Mouse (Mus musculus): ENCODE measurements around the gene Ell2. TPM values are rescaled to one million over a fixed set of nuclear protein-coding genes. Genes with fewer than 3 reads are reported as not detected.

Gene Ell2
- total and polyA plus RNA-seq, 2 experiments from 2014 or later = 1.7 to 1.8 TPM

DNA sequence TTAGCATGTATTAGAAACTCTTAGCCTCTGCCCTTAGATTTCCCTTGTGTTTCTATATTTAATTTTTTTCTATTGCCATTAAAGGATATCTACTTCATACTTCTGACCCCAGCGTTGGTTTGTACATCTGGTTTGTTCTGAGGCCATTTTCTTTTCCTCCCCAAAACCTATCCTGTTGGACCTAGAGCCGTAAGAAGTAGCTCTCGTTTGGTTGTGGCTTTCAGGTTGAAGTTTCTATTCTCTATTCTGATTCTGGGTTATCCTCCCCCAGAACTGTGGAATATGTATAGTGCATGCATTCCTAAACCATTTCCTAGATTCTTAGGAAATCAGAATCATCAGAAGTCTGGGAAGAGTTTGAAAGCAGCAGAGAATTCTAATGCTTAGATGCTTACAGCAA lies 34.6 kb downstream of the Ell2 start:
- no peak overlapping the region for H3K9ac ChIP-seq
- H3K9me3 ChIP-seq (ENCODE audit: low read length) = no peaks in the 10 kb centered on the region
- WGBS = 93% methylated on average over 3 of the region's 3 CpGs
- H3K36me3 ChIP-seq (ENCODE audit: insufficient read depth) = no peaks in the 10 kb centered on the region
- no peak overlapping the region for H3K4me3 ChIP-seq (ENCODE audit: low read depth, low read length)
- H3K4me2 ChIP-seq (ENCODE audit: low read depth) = no peak overlapping the region
- TF ChIP-seq CTCF (IDR thresholded peaks at IDR 0.05; ENCODE audit: low read depth) = no peak
- ATAC-seq = no peak
- H3K4me1 ChIP-seq (ENCODE audit: insufficient read depth) = no peaks in the 10 kb centered on the region
- H3K27ac ChIP-seq (ENCODE audit: low read depth, low read length) = no peak overlapping the region
- H3K27me3 ChIP-seq (ENCODE audit: insufficient read depth, low read length) = no peaks in the 10 kb centered on the region
- no peak for DNase-seq

DNA sequence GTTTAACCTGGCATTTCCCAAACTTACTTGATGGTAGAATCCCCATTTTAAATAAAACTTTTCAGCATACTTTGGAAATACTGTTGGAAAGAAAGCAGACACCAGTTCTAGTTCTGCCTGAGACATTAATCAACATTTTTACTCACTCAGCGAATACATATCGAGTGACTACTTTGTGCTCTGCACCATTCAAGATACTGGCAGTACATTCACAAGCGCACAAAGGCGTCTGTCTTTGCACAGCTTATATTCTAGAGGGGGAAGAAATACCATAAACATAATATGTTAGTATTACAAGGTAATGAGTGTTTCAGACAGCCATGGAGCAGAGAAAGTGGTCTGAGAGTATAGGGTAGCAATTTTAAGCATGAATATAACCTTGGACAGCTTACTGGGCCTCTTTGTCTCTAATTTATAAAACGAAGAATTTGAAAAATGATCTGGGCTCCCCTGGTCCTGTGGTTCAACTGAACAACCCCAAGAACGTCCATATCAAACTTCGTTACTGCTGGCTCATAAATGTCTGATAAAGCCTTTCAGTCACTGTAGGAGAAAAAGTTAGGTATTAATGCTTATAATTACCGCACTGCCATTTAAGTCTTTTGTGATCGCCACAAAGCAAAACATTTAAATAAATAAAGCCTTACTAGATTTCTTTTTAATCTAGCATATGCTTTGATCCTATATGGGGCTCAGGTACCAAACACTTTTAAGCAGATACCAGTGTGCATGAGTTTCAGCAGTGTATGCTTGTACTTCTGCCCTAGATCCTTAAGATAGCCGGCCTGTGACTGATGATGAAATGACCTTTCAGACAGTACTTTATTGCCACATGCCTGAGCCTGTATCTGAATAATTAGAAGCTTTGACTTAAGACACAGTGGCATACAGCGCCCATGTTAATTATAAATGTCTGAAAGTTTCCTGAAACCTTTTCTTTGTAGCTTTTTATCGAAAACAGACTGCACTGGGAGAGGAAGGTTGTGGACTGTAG lies 35.5 kb downstream of the Ell2 start:
- Histone ChIP-seq H3K4me1 (ENCODE audit: insufficient read depth) (no peaks in the 10 kb centered on the region), H3K4me3 (ENCODE audit: low read depth, low read length) (no peak overlapping the region), H3K27me3 (ENCODE audit: insufficient read depth, low read length) (no peaks in the 10 kb centered on the region), H3K9me3 (ENCODE audit: low read length) (no peaks in the 10 kb centered on the region), H3K9ac (no peak overlapping the region), H3K4me2 (ENCODE audit: low read depth) (no peak overlapping the region), H3K27ac (ENCODE audit: low read depth, low read length) (no peak overlapping the region), H3K36me3 (ENCODE audit: insufficient read depth) (no peaks in the 10 kb centered on the region)
- TF ChIP-seq CTCF (IDR thresholded peaks at IDR 0.05; ENCODE audit: low read depth) = no peak
- DNase-seq = no peak
- whole genome bisulfite sequencing = 77% methylated on average over 12 of the region's 12 CpGs
- ATAC-seq = no peak

DNA sequence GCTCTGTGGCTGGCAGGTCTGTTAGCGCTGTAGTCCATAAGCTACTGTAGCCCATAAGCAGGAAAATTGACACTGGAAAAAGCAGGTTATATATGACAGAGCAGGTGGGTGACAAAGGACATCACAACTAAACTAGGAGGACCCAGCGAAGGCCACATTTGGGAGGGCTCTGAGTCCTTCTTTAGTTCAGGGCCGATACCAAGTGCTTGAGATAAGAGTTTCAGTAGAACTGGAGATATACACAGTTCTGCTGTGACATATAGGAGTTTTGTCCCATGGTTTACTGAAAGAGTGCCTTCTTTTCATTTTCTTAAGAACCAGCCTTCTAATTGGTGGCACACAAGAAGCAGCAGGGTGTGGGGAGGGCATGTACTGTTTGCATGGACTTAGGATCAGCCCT lies 36.4 kb downstream of the Ell2 start:
- H3K4me2 ChIP-seq (ENCODE audit: low read depth) = no peak overlapping the region
- H3K4me1 ChIP-seq (ENCODE audit: insufficient read depth) = no peaks in the 10 kb centered on the region
- TF ChIP-seq CTCF (IDR thresholded peaks at IDR 0.05; ENCODE audit: low read depth) = no peak
- H3K4me3 ChIP-seq (ENCODE audit: low read depth, low read length) = no peak overlapping the region
- H3K36me3 ChIP-seq (ENCODE audit: insufficient read depth) = no peaks in the 10 kb centered on the region
- 95% methylated on average over 3 of the region's 3 CpGs for WGBS
- H3K9ac ChIP-seq = no peak overlapping the region
- DNase-seq = no peak
- no peak overlapping the region for H3K27ac ChIP-seq (ENCODE audit: low read depth, low read length)
- H3K9me3 ChIP-seq (ENCODE audit: low read length) = no peaks in the 10 kb centered on the region
- ATAC-seq = no peak
- no peaks in the 10 kb centered on the region for H3K27me3 ChIP-seq (ENCODE audit: insufficient read depth, low read length)

DNA sequence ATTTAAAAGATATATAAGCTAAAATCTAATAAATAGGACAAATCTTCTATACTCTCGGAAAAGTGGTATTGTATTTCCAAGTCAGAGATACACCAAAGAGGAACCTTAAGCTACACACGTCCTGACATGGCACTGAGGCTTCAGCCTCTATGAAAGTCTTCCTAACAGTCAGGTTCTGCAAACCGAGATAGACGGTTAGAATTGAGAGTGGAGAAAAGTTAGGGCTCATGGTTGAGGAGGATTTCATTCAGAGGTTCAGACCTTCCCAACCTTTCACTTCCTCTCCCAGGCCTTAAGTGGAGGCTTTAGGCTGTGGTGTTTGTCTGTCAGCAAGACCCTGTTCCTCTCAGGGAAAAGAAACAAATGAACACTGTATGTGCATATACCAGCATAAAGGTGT lies 37.5 kb downstream of the Ell2 start:
- 90% methylated on average over 4 of the region's 4 CpGs for WGBS
- no peak overlapping the region for H3K27ac ChIP-seq (ENCODE audit: low read depth, low read length)
- TF ChIP-seq CTCF (IDR thresholded peaks at IDR 0.05; ENCODE audit: low read depth) = no peak

DNA sequence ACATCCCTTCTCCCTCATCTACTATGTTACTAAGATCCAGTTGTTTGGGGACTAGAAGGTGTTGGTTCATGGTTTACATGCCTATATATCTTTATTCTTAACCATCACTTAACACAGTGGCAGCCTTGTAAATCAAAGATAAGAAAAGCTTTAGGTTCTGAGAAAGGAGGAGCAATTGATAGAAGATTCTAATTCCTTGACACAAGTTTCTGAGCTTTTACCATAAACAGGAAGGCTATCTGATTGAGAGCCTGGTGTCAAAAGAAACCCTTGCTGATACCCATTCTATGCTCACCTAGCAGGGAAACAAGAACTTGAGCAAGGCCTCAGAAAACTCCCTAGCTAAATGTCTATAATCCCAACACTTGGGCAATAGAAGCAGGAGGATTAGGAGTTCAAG lies 38.8 kb downstream of the Ell2 start:
- Histone ChIP-seq H3K36me3 (ENCODE audit: insufficient read depth) (no peaks in the 10 kb centered on the region), H3K27me3 (ENCODE audit: insufficient read depth, low read length) (no peaks in the 10 kb centered on the region), H3K4me2 (ENCODE audit: low read depth) (no peak overlapping the region), H3K4me3 (ENCODE audit: low read depth, low read length) (no peak overlapping the region), H3K9me3 (ENCODE audit: low read length) (no peaks in the 10 kb centered on the region), H3K9ac (no peak overlapping the region), H3K4me1 (ENCODE audit: insufficient read depth) (no peaks in the 10 kb centered on the region), H3K27ac (ENCODE audit: low read depth, low read length) (no peak overlapping the region)
- ATAC-seq = no peak
- no peak for DNase-seq
- TF ChIP-seq CTCF (IDR thresholded peaks at IDR 0.05; ENCODE audit: low read depth) = no peak

More for the DNA sequence above, 37.5 kb downstream of the Ell2 start:
- H3K4me2 ChIP-seq (ENCODE audit: low read depth) = no peak overlapping the region
- no peaks in the 10 kb centered on the region for H3K27me3 ChIP-seq (ENCODE audit: insufficient read depth, low read length)
- H3K4me3 ChIP-seq (ENCODE audit: low read depth, low read length) = no peak overlapping the region
- DNase-seq (no peak), ATAC-seq (no peak)
- no peak overlapping the region for H3K9ac ChIP-seq
- H3K9me3 ChIP-seq (ENCODE audit: low read length) = no peaks in the 10 kb centered on the region
- H3K36me3 ChIP-seq (ENCODE audit: insufficient read depth) = no peaks in the 10 kb centered on the region
- no peaks in the 10 kb centered on the region for H3K4me1 ChIP-seq (ENCODE audit: insufficient read depth)

DNA sequence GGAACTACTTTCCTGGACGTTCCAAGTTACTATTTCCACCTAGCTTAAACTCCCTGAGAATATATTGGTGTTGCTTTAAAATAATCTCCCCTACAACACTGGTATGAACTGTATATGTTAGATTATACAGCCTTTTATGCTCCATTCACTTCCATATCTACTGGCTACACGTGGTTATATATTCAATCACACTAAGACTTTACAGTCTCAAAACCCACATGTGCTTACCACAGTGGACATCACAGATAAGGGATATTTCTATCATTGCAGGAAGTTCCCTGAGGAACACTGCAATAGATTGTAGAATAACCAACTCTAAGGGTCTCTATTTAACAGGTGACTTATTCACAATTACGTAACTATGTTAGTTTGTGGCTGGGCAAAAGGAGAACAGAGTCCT lies 40.7 kb downstream of the Ell2 start:
- Histone ChIP-seq H3K4me3 (ENCODE audit: low read depth, low read length) (no peak overlapping the region), H3K9ac (no peak overlapping the region), H3K27me3 (ENCODE audit: insufficient read depth, low read length) (no peaks in the 10 kb centered on the region), H3K36me3 (ENCODE audit: insufficient read depth) (no peaks in the 10 kb centered on the region), H3K9me3 (ENCODE audit: low read length) (no peaks in the 10 kb centered on the region), H3K27ac (ENCODE audit: low read depth, low read length) (no peak overlapping the region), H3K4me1 (ENCODE audit: insufficient read depth) (no peaks in the 10 kb centered on the region), H3K4me2 (ENCODE audit: low read depth) (no peak overlapping the region)
- 93% methylated on average over 3 of the region's 3 CpGs for WGBS
- TF ChIP-seq CTCF (IDR thresholded peaks at IDR 0.05; ENCODE audit: low read depth) = no peak
- ATAC-seq (no peak), DNase-seq (no peak)

DNA sequence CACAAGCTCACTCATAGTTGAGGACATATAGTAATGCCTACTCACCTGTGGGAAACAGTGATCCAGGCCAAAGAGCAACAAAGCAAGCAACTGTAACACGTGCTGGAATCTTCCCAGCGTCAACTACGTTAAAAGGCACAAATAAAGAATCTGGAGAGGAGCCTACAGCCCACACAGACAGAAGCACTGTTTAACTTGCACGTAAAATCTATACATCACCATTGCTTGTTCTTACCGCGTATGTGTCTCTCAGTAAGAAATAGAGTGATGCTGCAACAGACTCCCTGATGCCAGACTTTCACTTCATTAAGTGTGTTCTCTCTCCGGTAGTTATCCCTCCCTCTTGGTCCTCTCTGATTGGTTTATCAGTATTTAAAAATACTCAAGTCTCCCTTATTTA lies 42.1 kb downstream of the Ell2 start:
- no peak overlapping the region for H3K9ac ChIP-seq
- no peaks in the 10 kb centered on the region for H3K36me3 ChIP-seq (ENCODE audit: insufficient read depth)
- 87% methylated on average over 7 of the region's 7 CpGs for WGBS
- no peak overlapping the region for H3K4me2 ChIP-seq (ENCODE audit: low read depth)
- no peak for DNase-seq
- H3K4me3 ChIP-seq (ENCODE audit: low read depth, low read length) = no peak overlapping the region
- no peaks in the 10 kb centered on the region for H3K9me3 ChIP-seq (ENCODE audit: low read length)
- no peaks in the 10 kb centered on the region for H3K4me1 ChIP-seq (ENCODE audit: insufficient read depth)
- no peaks in the 10 kb centered on the region for H3K27me3 ChIP-seq (ENCODE audit: insufficient read depth, low read length)
- no peak overlapping the region for H3K27ac ChIP-seq (ENCODE audit: low read depth, low read length)
- TF ChIP-seq CTCF (IDR thresholded peaks at IDR 0.05; ENCODE audit: low read depth) = no peak
- no peak for ATAC-seq
